Mouse (Mus musculus) frontal cortex, postnatal 36 days (tissue): Measurements from ENCODE around the gene Ghdc.

Experiments
- DNase-seq, 2 experiments: peaks; one replicate each; pipeline ENCODE4 v3.0.0; 2022; ENCODE audit warnings: low spot score in 2 of 2

The Ghdc gene

GRCm38 (mm10) chr11:100770646-100771408 is at the start of gene Ghdc:
TSS of gene Ghdc (minus strand) at chr11:100770957.
- DNase-seq = peak; percentile 75 to 81

GRCm38 (mm10) chr11:100820047-100820446 is 49.3 kb upstream of the Ghdc start:
- DNase-seq = no peak

- DNase-seq = no peak
Observed at GRCm38 (mm10) chr11:100819626-100820025, 48.9 kb upstream of the Ghdc start.

GRCm38 (mm10) chr11:100819048-100819447 is 48.3 kb upstream of the Ghdc start:
- no peak for DNase-seq

- no peak for DNase-seq
Observed at GRCm38 (mm10) chr11:100818359-100819012, 47.7 kb upstream of the Ghdc start.

- no peak for DNase-seq
Observed at GRCm38 (mm10) chr11:100817311-100817710, 46.6 kb upstream of the Ghdc start.

GRCm38 (mm10) chr11:100816801-100817200 is 46.0 kb upstream of the Ghdc start:
- no peak for DNase-seq

- DNase-seq = no peak
Observed at GRCm38 (mm10) chr11:100816342-100816741, 45.6 kb upstream of the Ghdc start.

- no peak for DNase-seq
Observed at GRCm38 (mm10) chr11:100814498-100814897, 43.7 kb upstream of the Ghdc start.

- no peak for DNase-seq
Observed at GRCm38 (mm10) chr11:100811132-100811531, 40.4 kb upstream of the Ghdc start.

GRCm38 (mm10) chr11:100810516-100810915 is 39.8 kb upstream of the Ghdc start:
- no peak for DNase-seq

GRCm38 (mm10) chr11:100806380-100807305 is 35.9 kb upstream of the Ghdc start:
- no peak for DNase-seq

- DNase-seq = no peak
Observed at GRCm38 (mm10) chr11:100805535-100805934, 34.8 kb upstream of the Ghdc start.

- no peak for DNase-seq
Observed at GRCm38 (mm10) chr11:100804409-100804808, 33.7 kb upstream of the Ghdc start.

GRCm38 (mm10) chr11:100799426-100799825 is 28.7 kb upstream of the Ghdc start:
- no peak for DNase-seq

- no peak for DNase-seq
Observed at GRCm38 (mm10) chr11:100796585-100796984, 25.8 kb upstream of the Ghdc start.

GRCm38 (mm10) chr11:100795386-100795785 is 24.6 kb upstream of the Ghdc start:
- DNase-seq = no peak

GRCm38 (mm10) chr11:100791457-100792049 is 20.8 kb upstream of the Ghdc start:
- DNase-seq = no peak

- peak in 1 of 2 experiments; percentile 28 for DNase-seq
Observed at GRCm38 (mm10) chr11:100790644-100791043, 19.9 kb upstream of the Ghdc start.

GRCm38 (mm10) chr11:100789702-100790101 is 18.9 kb upstream of the Ghdc start:
- no peak for DNase-seq

- no peak for DNase-seq
Observed at GRCm38 (mm10) chr11:100785774-100786173, 15.0 kb upstream of the Ghdc start.

- no peak for DNase-seq
Observed at GRCm38 (mm10) chr11:100784286-100784685, 13.5 kb upstream of the Ghdc start.
